Mouse (Mus musculus) bone marrow macrophage, adult 2 months (primary cell): ENCODE data around the gene Pccb. TPM values are rescaled to one million over a fixed set of nuclear protein-coding genes. Genes with fewer than 3 reads are reported as not detected.

Experiments used
- H3K27ac ChIP-seq: 2 replicates; pipeline ENCODE4 v1.5.1; 2012; ENCODE audit warnings: low read depth, low read length; ENCODE audit not compliant: insufficient read depth
- H3K4me1 ChIP-seq: 2 replicates; pipeline ENCODE4 v1.6.1; 2012; ENCODE audit warnings: low read length; ENCODE audit not compliant: control insufficient read depth, insufficient read depth
- H3K4me3 ChIP-seq: 2 replicates; pipeline ENCODE4 v1.5.1; 2012; ENCODE audit warnings: mild to moderate bottlenecking, low read length, moderate library complexity; ENCODE audit not compliant: insufficient read depth
- CTCF ChIP-seq: IDR thresholded peaks from 2 replicates; pipeline ENCODE4 v1.5.1; 2012; ENCODE audit warnings: low read depth, mild to moderate bottlenecking, low read length, moderate library complexity
- POLR2A ChIP-seq: IDR thresholded peaks from 2 replicates; pipeline ENCODE4 v1.6.1; 2012; ENCODE audit warnings: mild to moderate bottlenecking, low read depth, low read length, borderline replicate concordance
- polyA plus RNA-seq: library from polyadenylated mRNA; stranded (reverse); fragments of >200 nt; gene quantifications from 2 replicates; pipeline ENCODE4 v1.2.4, GENCODE M21; 2012; ENCODE audit not compliant: missing spikeins, insufficient read depth, insufficient read length

Pccb gene
- polyA plus RNA-seq, result 24.0 and 24.7 TPM in 2 replicates

DNA sequence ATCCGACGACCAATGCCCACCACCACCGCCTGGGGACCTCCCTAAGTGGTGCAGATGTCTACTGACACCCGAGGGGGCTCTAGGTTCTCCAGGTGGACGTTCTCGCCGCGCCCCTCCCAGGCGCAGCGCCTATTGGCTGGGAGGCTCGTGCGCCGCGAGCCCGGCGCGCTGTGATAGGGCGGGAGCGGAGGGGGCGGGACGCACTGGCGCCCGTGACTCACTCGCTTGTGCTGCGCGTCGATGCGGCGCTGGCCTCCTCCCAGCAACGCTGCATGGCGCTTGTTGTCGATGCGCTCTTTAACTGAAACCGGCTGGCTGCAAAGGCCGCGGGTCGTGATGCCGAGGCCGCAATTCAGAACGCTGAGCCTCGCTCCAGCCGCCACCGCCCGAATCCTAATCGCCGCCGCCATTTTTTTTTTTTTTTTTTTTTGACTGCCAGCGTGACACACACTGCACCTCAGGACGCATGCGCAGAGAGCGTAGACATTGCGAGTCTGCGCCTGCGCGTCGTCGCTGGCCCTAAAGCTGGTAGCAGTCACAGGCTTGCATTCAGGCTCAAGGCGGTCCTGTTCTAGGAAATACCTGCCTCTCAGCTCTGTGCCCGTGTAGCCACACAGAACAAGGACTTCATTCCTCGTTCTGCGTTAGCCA is at the start of gene Pccb:
Gene Pccb (minus strand): TSS at position 451 of the 651 bp plus-strand sequence.
- peaks cover 12% of the 10 kb centered on the region for H3K4me1 ChIP-seq
- peak within 1 kb of the TSS; percentile 81 for H3K27ac ChIP-seq
- peak within 1 kb of the TSS; percentile 74 for H3K4me3 ChIP-seq
- TF ChIP-seq POLR2A (0 out of 2 replicates have a peak, but pooled peaks have one; percentile 40), CTCF (no peak)

DNA sequence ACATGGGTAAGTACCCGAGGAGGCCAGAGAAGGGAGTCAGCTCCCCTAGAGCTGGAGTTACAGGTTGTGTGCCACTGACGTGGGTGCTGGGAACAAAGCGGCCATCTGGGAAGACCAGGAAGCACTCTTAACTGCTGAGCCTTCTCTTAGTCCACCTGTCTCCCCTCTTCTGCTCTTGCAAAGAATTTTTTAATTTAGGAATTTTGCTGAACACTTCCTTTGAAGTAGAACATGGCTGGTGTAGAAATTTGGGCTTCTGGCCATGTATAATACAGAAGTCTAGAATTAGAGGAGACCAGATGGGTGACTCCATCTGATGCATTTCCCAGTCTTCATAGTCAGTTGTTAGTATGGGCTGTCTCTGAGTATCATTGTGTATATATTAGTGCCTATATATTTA is 49.0 kb upstream of the Pccb start:
- Histone ChIP-seq H3K4me3 (no peak overlapping the region), H3K27ac (no peak overlapping the region), H3K4me1 (peaks cover 21% of the 10 kb centered on the region)
- TF ChIP-seq CTCF, result no peak
- TF ChIP-seq POLR2A, result no peak

DNA sequence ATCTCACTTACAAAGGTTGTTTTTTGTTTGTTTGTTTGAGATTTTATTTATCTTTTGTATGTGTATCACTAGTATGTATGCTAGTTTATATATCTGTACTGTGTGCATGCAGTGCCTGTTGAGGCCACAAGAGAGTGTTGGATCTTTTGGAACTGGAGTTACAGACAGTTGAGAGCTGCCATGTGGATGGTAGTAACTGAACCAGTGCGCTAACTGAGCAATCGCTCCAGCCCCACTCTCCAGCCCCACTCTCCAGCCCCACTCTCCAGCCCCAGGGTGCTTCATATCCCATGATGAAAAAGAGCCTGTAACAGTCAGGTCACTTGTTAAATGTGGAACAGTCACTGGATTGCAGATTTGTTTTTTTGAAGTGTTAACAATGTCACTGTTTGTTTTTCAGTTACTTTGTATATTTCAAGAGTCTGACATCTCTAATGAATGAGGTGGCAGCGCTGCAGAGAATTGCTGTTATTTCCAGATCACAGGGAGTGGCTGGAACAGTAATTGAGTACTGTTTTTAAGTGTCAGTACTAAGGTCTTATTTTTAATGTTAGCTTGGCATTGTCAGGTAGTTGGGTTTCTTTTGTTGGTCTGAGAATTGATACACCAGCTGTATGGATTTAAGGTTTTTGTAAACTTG is 45.5 kb upstream of the Pccb start:
- Histone ChIP-seq H3K4me3 (no peak overlapping the region), H3K27ac (no peak overlapping the region), H3K4me1 (peaks cover 25% of the 10 kb centered on the region)
- TF ChIP-seq CTCF (no peak), POLR2A (no peak)

DNA sequence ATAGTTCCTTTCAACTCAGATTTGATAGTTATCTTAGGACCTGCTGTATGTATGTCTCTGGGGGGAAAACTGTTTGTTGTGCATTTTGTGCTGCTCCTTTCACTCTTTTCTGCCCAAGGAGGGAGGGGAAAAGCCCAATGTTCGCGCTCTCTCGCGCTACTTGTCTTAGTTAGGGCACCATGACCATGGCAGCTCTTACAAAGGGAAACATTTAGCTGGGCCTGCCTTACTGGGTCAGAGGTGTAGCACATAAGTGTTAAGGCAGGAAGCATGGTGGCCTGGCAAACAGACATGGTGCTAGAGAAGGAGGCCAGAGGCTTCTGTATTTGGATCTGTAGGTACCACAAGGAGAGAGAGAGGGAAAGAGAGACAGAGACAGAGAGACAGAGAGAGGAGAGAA is 43.9 kb upstream of the Pccb start:
- peaks cover 22% of the 10 kb centered on the region for H3K4me1 ChIP-seq
- TF ChIP-seq POLR2A (no peak), CTCF (no peak)
- no peak overlapping the region for H3K27ac ChIP-seq
- peak overlapping the region; percentile 46 for H3K4me3 ChIP-seq

DNA sequence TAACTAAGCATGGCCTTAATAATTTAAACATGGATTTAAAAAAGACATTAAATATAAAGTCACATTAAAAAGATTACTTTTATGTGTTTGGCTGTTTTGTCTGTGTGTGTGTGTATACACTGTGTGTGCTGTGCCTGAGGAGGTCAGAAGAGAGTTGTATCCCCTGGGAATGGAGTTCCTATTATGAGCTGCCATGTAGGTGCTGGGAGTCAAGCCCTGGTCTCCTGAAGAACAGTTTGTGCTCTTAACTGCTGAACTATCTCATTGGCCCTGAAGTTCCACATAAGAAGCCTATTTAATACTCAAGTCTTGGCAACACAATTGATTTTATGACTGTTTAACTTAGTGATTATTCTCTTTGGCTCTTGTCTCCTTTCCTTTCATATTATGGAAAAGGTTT is 42.8 kb upstream of the Pccb start:
- TF ChIP-seq CTCF, result no peak
- no peak for TF ChIP-seq POLR2A
- Histone ChIP-seq H3K4me3 (peak overlapping the region; percentile 91), H3K27ac (no peak overlapping the region), H3K4me1 (peaks cover 23% of the 10 kb centered on the region)

DNA sequence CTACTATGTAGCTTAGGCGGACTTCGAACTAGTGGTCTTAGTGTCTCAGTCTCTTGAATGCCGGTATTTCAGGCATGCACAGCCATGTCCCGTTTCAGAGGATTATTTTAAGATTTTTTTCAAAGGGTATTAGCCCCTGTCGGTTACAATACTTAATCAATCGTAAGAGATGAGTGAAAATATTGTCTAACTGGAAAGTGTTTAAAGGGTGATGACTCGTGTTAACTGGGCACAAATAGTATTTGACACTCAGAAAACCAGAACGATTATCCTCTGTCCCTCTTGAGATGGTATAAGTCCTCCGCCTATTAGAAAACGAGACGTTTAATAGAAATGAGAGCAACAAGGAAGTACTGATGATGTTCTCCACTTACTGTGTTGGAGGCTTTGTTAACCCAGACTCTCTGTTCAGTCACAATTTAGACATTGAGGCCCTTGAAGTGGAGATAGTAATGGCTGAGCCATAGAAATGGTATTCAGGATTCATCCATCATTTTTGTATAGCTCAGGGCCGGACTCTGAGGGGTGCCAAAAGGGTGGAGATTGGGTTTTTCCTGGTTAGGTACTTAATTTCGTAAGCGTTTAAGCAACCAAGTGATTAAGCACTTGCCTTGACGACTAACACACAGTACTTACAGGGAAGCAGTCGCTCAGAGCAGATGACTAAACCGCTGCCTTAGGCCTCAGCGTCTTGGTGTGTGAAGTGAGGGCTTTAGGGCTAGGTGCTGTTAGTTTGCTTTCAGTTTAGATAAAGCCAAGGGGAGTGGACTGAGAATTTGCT is 41.6 kb upstream of the Pccb start:
- Histone ChIP-seq H3K4me1 (peaks cover 17% of the 10 kb centered on the region), H3K27ac (peak overlapping the region; percentile 36), H3K4me3 (peak overlapping the region; percentile 91)
- TF ChIP-seq CTCF, result no peak
- no peak for TF ChIP-seq POLR2A

DNA sequence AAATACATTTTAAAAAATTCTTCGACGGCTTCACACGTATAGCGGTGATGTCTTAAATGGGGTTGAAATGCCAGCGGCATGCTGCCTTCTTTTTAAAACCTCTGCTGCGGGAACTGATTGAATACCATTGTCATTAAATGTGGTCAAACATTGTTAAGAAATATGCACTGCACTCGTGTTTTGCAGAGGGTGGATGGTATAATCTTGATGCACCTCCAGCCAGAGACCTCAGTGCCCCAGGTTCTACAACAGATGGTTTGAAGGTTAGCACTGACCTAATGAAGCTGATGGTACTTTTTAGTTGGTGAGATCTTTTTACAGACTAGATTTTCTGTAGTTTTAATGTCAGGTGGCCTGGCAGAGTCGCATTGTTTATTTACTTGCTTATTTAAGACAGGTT is 41.0 kb upstream of the Pccb start:
- TF ChIP-seq POLR2A, result no peak
- TF ChIP-seq CTCF, result no peak
- Histone ChIP-seq H3K4me1 (peaks cover 15% of the 10 kb centered on the region), H3K27ac (peak overlapping the region; percentile 98)

DNA sequence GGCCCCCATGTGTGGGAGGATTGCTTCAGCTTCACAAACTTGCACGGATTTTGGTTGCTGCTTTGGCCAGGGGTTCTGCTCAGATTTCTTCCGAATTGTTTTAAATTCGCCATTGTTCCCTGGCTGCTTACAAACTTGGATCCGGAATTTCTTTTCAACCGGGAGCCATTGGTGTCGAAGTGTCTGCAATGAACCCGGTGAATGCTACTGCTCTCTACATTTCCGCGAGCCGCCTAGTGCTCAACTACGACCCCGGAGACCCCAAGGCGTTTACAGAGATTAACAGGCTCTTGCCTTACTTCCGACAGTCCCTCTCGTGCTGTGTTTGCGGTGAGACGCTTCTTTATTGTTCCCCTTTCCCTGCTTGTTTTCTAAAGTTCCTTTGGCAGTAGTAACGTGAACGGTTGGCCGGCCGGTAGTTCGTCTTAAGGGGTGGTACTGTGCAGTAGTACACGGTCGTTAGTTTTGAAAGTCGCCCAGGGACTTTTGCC is 40.4 kb upstream of the Pccb start:
- no peak for TF ChIP-seq CTCF
- TF ChIP-seq POLR2A, result no peak

More for the DNA sequence above, 41.0 kb upstream of the Pccb start:
- H3K4me3 ChIP-seq, result peak overlapping the region; percentile 91

DNA sequence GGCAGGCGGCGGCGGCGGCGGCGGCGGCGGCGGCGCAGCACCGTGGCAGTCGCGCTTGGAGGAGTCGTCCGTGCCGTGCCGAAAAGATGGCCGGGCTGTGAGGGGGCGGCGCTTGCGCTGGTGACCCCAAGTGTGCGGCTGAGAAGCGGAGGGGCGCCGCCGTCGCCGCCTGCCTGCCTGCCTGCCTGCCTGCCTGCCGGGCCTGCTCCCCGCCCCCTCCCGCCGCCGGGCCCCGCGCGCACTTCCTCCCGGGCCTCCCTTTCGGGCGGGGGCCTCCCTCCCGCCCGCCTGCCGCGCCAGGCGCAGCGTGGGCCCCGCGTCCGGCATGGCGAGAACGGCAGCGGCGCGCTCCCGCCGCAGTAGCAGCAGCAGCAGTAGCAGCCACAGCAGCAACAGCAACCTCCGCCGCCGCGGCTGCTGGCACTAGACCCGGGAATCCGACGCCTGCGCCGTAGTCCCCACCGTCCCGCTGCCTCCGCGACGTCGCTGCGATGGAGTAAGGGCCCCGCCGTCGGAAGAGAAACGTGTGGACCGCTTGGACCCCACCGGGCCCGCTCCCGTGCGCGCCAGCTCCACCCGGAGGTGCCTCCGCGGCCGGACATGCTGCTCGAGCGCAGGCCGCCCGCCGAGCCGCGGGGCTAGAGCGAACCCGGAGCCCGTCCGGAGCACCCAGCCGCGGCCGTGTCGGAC is 39.8 kb upstream of the Pccb start:
- peak overlapping the region; percentile 98 for H3K27ac ChIP-seq
- H3K4me1 ChIP-seq, result peaks cover 11% of the 10 kb centered on the region
- TF ChIP-seq CTCF (no peak), POLR2A (no peak)

More for the DNA sequence above, 40.4 kb upstream of the Pccb start:
- Histone ChIP-seq H3K4me1 (peaks cover 14% of the 10 kb centered on the region), H3K27ac (peak overlapping the region; percentile 98), H3K4me3 (peak overlapping the region; percentile 91)

More for the DNA sequence above, 39.8 kb upstream of the Pccb start:
- peak overlapping the region; percentile 91 for H3K4me3 ChIP-seq
